Mouse (Mus musculus) neural tube, embryonic 11.5 days (tissue): ENCODE data around the gene Mbtd1. TPM values are rescaled to one million over a fixed set of nuclear protein-coding genes. Genes with fewer than 3 reads are reported as not detected.

ENCODE experiments used
- ATAC-seq: fragments of 200-750 bp; cut with Nextera tagmentation; 2 replicates; pipeline ENCODE4 v1.8.0; 2017; ENCODE audit warnings: moderate number of reproducible peaks, mild to moderate bottlenecking, moderate TSS enrichment, moderate library complexity; ENCODE audit not compliant: insufficient read depth, low FRiP score, low TSS enrichment
- DNase-seq: peaks from one replicate; pipeline ENCODE4 v3.0.0-alpha.2; 2015; ENCODE audit warnings: low spot score
- H3K27ac ChIP-seq: fragments of 300-500 bp; sonication (generic); 2 replicates; pipeline ENCODE4 v1.5.1; 2014; ENCODE audit warnings: low read depth, mild to moderate bottlenecking, low read length
- H3K27me3 ChIP-seq: fragments of 300-500 bp; sonication (generic); 2 replicates; pipeline ENCODE4 v1.6.1; 2014; ENCODE audit warnings: mild to moderate bottlenecking, low read length, mixed read lengths; ENCODE audit not compliant: control insufficient read depth, insufficient read depth
- H3K36me3 ChIP-seq: fragments of 300-500 bp; sonication (generic); 2 replicates; pipeline ENCODE4 v1.6.1; 2014; ENCODE audit warnings: mild to moderate bottlenecking, low read length, moderate library complexity, mixed read lengths; ENCODE audit not compliant: control insufficient read depth, insufficient read depth
- H3K4me1 ChIP-seq: fragments of 300-500 bp; sonication (generic); 2 replicates; pipeline ENCODE4 v1.6.1; 2014; ENCODE audit warnings: low read length, mixed read lengths; ENCODE audit not compliant: control insufficient read depth, insufficient read depth
- H3K4me2 ChIP-seq: fragments of 300-500 bp; sonication (generic); 2 replicates; pipeline ENCODE4 v1.6.1; 2014; ENCODE audit warnings: low read depth, mild to moderate bottlenecking, moderate library complexity
- H3K4me3 ChIP-seq: fragments of 300-500 bp; sonication (generic); 2 replicates; pipeline ENCODE4 v1.5.1; 2014; ENCODE audit warnings: low read depth, low read length
- H3K9ac ChIP-seq: fragments of 300-500 bp; sonication (generic); 2 replicates; pipeline ENCODE4 v1.6.1; 2014; ENCODE audit warnings: mild to moderate bottlenecking, low read length
- H3K9me3 ChIP-seq: fragments of 300-500 bp; sonication (generic); 2 replicates; pipeline ENCODE4 v1.6.1; 2016; ENCODE audit warnings: low read length; ENCODE audit not compliant: control insufficient read depth
- WGBS: fragments of 180-500 bp; shearing (Covaris S2); extraction: QIAGEN DNeasy Blood & Tissue Kit; methylation state at CpG from one replicate; pipeline ENCODE4 v1.1.7; 2014; 5-methylcytosine and 5-hydroxymethylcytosine counted together
- polyA plus RNA-seq: library from polyadenylated mRNA; unstranded; fragments of >200 nt; fragmentation: Nextera tagmentation; extraction: Ambion mirVana; gene quantifications from 2 replicates; pipeline ENCODE4 v1.2.1, GENCODE M21; 2014

Mbtd1 gene
- polyA plus RNA-seq, 1 experiment from 2014 or later: 29.5 TPM

- H3K36me3 ChIP-seq: peaks cover 11% of the 10 kb centered on the region; the same call in 1 of the 2 replicates
These were observed 69.9 kb downstream of the Mbtd1 start for GRCm38 (mm10) chr11:93955256-93956150.

GRCm38 (mm10) chr11:93956159-93956558 lies 70.5 kb downstream of the Mbtd1 start, which contains the start of gene Nme2:
Gene Nme2, minus strand, starts transcription at chr11:93956259.
- Histone ChIP-seq H3K4me3 (peak within 1 kb of the TSS; percentile 63), H3K4me1 (peaks cover 6% of the 10 kb centered on the region; the same call in 1 of the 2 replicates), H3K27me3 (no peaks in the 10 kb centered on the region), H3K27ac (peak within 1 kb of the TSS; percentile 76), H3K4me2 (peak within 1 kb of the TSS; percentile 91), H3K9me3 (no peaks in the 10 kb centered on the region), H3K36me3 (peaks cover 9% of the 10 kb centered on the region), H3K9ac (peak within 1 kb of the TSS; percentile 72)
- ATAC-seq (peak; percentile 28; the same call in 1 of the 2 replicates), DNase-seq (no peak)
- 6% methylated on average over 6 of the region's 6 CpGs for WGBS

More at GRCm38 (mm10) chr11:93955256-93956150, 69.9 kb downstream of the Mbtd1 start:
- Histone ChIP-seq H3K4me3 (peak overlapping the region; percentile 63), H3K4me1 (peaks cover 6% of the 10 kb centered on the region; the same call in 1 of the 2 replicates), H3K4me2 (peak overlapping the region; percentile 91), H3K9ac (peak overlapping the region; percentile 72), H3K27ac (peak overlapping the region; percentile 76), H3K9me3 (no peaks in the 10 kb centered on the region), H3K27me3 (no peaks in the 10 kb centered on the region)
- DNase-seq (peak; percentile 93), ATAC-seq (peak; percentile 95)
- under 1% methylated on average over 67 of the region's 67 CpGs for WGBS

- Histone ChIP-seq H3K27me3 (no peaks in the 10 kb centered on the region), H3K4me2 (no peak overlapping the region), H3K4me3 (no peak overlapping the region), H3K27ac (no peak overlapping the region), H3K4me1 (peaks cover 6% of the 10 kb centered on the region; the same call in 1 of the 2 replicates), H3K9me3 (no peaks in the 10 kb centered on the region), H3K9ac (no peak overlapping the region), H3K36me3 (peaks cover 10% of the 10 kb centered on the region)
- ATAC-seq (no peak), DNase-seq (no peak)
- WGBS: 87% methylated on average over 2 of the region's 2 CpGs
These were observed 71.4 kb downstream of the Mbtd1 start for GRCm38 (mm10) chr11:93957031-93957555.

GRCm38 (mm10) chr11:93957746-93958145 lies 72.1 kb downstream of the Mbtd1 start:
- DNase-seq (no peak), ATAC-seq (no peak)
- 77% methylated on average over 4 of the region's 4 CpGs for WGBS

GRCm38 (mm10) chr11:93961482-93961881 lies 75.8 kb downstream of the Mbtd1 start:
- Histone ChIP-seq H3K27me3 (no peaks in the 10 kb centered on the region), H3K36me3 (peaks cover 30% of the 10 kb centered on the region), H3K9me3 (no peaks in the 10 kb centered on the region), H3K9ac (no peak overlapping the region), H3K4me3 (no peak overlapping the region), H3K4me1 (no peaks in the 10 kb centered on the region; the same call in 1 of the 2 replicates), H3K27ac (no peak overlapping the region), H3K4me2 (no peak overlapping the region)
- ATAC-seq (no peak), DNase-seq (no peak)
- WGBS: 96% methylated on average over 6 of the region's 6 CpGs

More at GRCm38 (mm10) chr11:93957746-93958145, 72.1 kb downstream of the Mbtd1 start:
- Histone ChIP-seq H3K4me1 (peaks cover 6% of the 10 kb centered on the region; the same call in 1 of the 2 replicates), H3K9me3 (no peaks in the 10 kb centered on the region), H3K27ac (no peak overlapping the region), H3K9ac (no peak overlapping the region), H3K36me3 (peaks cover 13% of the 10 kb centered on the region), H3K27me3 (no peaks in the 10 kb centered on the region), H3K4me3 (no peak overlapping the region), H3K4me2 (no peak overlapping the region)

- Histone ChIP-seq H3K27ac (no peak overlapping the region), H3K9ac (no peak overlapping the region), H3K4me3 (no peak overlapping the region), H3K27me3 (no peaks in the 10 kb centered on the region), H3K4me2 (no peak overlapping the region), H3K36me3 (peaks cover 27% of the 10 kb centered on the region), H3K9me3 (no peaks in the 10 kb centered on the region), H3K4me1 (peaks cover 6% of the 10 kb centered on the region; the same call in 1 of the 2 replicates)
- DNase-seq: no peak
- WGBS: 86% methylated on average over 4 of the region's 4 CpGs
- ATAC-seq: no peak
These were observed 77.4 kb downstream of the Mbtd1 start for GRCm38 (mm10) chr11:93963013-93963412.

- H3K4me2 ChIP-seq: no peak overlapping the region
- 94% methylated on average over 6 of the region's 6 CpGs for WGBS
- H3K27ac ChIP-seq: no peak overlapping the region
- H3K4me3 ChIP-seq: no peak overlapping the region
- ATAC-seq (no peak), DNase-seq (no peak)
- peaks cover 21% of the 10 kb centered on the region for H3K36me3 ChIP-seq
- H3K9me3 ChIP-seq: no peaks in the 10 kb centered on the region
- no peak overlapping the region for H3K9ac ChIP-seq
- peaks cover 9% of the 10 kb centered on the region; the same call in 1 of the 2 replicates for H3K4me1 ChIP-seq
- no peaks in the 10 kb centered on the region for H3K27me3 ChIP-seq
These were observed 79.7 kb downstream of the Mbtd1 start for GRCm38 (mm10) chr11:93965391-93965790.

- no peak for ATAC-seq
- peak; percentile 31 for DNase-seq
- Histone ChIP-seq H3K4me1 (peaks cover 9% of the 10 kb centered on the region; the same call in 1 of the 2 replicates), H3K4me3 (peak overlapping the region; percentile 72), H3K27me3 (no peaks in the 10 kb centered on the region), H3K27ac (peak overlapping the region; percentile 44), H3K9ac (peak overlapping the region; percentile 76), H3K9me3 (no peaks in the 10 kb centered on the region), H3K36me3 (peaks cover 17% of the 10 kb centered on the region), H3K4me2 (peak overlapping the region; percentile 80)
- WGBS: 5% methylated on average over 11 of the region's 11 CpGs
These were observed 81.7 kb downstream of the Mbtd1 start for GRCm38 (mm10) chr11:93967381-93967780.
